Mouse (Mus musculus) ES-E14 (cell line): ENCODE measurements at regions not wholly inside any gene's neighbourhood (a gene's known extent, or its start where the extent isn't known, plus 50 kb on each side); places are given as distances from the start of the nearest gene placed in this dataset.

Experiments
- DNase-seq: peaks from one replicate; pipeline ENCODE4 v3.0.0-alpha.2; 2013; ENCODE audit warnings: low read depth, low spot score
- H3K27ac ChIP-seq: 2 replicates; pipeline ENCODE4 v1.5.1; 2012; ENCODE audit warnings: low read depth, mild to moderate bottlenecking, low read length, moderate library complexity, mixed read lengths; ENCODE audit not compliant: poor library complexity, insufficient read depth, severe bottlenecking
- H3K36me3 ChIP-seq: 2 replicates; pipeline ENCODE4 v1.6.1; 2012; ENCODE audit warnings: mild to moderate bottlenecking, low read length, moderate library complexity, mixed read lengths; ENCODE audit not compliant: control insufficient read depth, poor library complexity, insufficient read depth, severe bottlenecking
- H3K4me1 ChIP-seq, 2 experiments: fragments of 150-350 bp in 1 of 2; sonication (generic) in 1 of 2; 2 replicates each; pipeline ENCODE4 v1.6.1; 2012; ENCODE audit warnings: low read length in 2 of 2, mild to moderate bottlenecking in 1 of 2, mixed read lengths in 1 of 2; ENCODE audit not compliant: control insufficient read depth in 2 of 2, insufficient read depth in 2 of 2, poor library complexity in 1 of 2
- H3K4me3 ChIP-seq, 2 experiments: fragments of 150-350 bp in 1 of 2; sonication (generic) in 1 of 2; 2 replicates each; pipeline ENCODE4 v1.5.1; 2012; ENCODE audit warnings: low read length in 2 of 2, low read depth in 1 of 2, mild to moderate bottlenecking in 1 of 2, mixed read lengths in 1 of 2; ENCODE audit not compliant: insufficient read depth in 1 of 2, poor library complexity in 1 of 2, severe bottlenecking in 1 of 2
- H3K9ac ChIP-seq: 2 replicates; pipeline ENCODE4 v1.6.1; 2012; ENCODE audit warnings: low read depth, mild to moderate bottlenecking, low read length, mixed read lengths; ENCODE audit not compliant: poor library complexity, insufficient read depth, severe bottlenecking
- H3K9me3 ChIP-seq: fragments of 150-350 bp; sonication (generic); 2 replicates; pipeline ENCODE4 v1.6.1; 2012; ENCODE audit warnings: low read depth, mild to moderate bottlenecking, low read length; ENCODE audit not compliant: control insufficient read depth, insufficient read depth
- CHD2 ChIP-seq: IDR thresholded peaks from 2 replicates; pipeline ENCODE4 v1.6.1; 2014; ENCODE audit warnings: mild to moderate bottlenecking, low read depth, low read length, inconsistent platforms
- HCFC1 ChIP-seq: IDR thresholded peaks from 2 replicates; pipeline ENCODE4 v1.6.1; 2012; ENCODE audit warnings: low read length, inconsistent platforms, borderline replicate concordance; ENCODE audit not compliant: insufficient read depth
- MAFK ChIP-seq: IDR thresholded peaks from 2 replicates; pipeline ENCODE4 v1.6.1; 2014; ENCODE audit warnings: mild to moderate bottlenecking, low read depth, low read length, inconsistent platforms; ENCODE audit not compliant: insufficient read depth
- ZC3H11A ChIP-seq: IDR thresholded peaks from 2 replicates; pipeline ENCODE4 v1.6.1; 2012; ENCODE audit warnings: low read depth, mild to moderate bottlenecking, inconsistent platforms, low read length, borderline replicate concordance
- ZNF384 ChIP-seq: IDR thresholded peaks from 2 replicates; pipeline ENCODE4 v1.6.1; 2012; ENCODE audit warnings: low read depth, low read length, inconsistent platforms
- in situ Hi-C, 2 experiments: fragments of 600-800 bp; cut with MboI; formaldehyde crosslinking; loops; one replicate each; pipeline ENCODE4 v1.15.1; 2025; ENCODE audit warnings: low sequenced_read_pairs in 2 of 2, inconsistent platforms in 1 of 2; ENCODE audit not compliant: unreplicated experiment in 2 of 2

- H3K36me3 ChIP-seq: no peaks in the 10 kb centered on the region
- H3K4me1 ChIP-seq: no peaks in the 10 kb centered on the region
- H3K27ac ChIP-seq: no peak overlapping the region
- DNase-seq: no peak
- no peak for TF ChIP-seq ZC3H11A
- no peak for TF ChIP-seq ZNF384
- no peak for TF ChIP-seq CHD2
- no peak for TF ChIP-seq MAFK
- no peak for TF ChIP-seq HCFC1
- no peak overlapping the region for H3K4me3 ChIP-seq
- no peak overlapping the region for H3K9ac ChIP-seq
- in situ Hi-C loops: no loop called here
- H3K9me3 ChIP-seq: no peaks in the 10 kb centered on the region
Observed at GRCm38 (mm10) chr12:94283572-94283971, 1408.5 kb upstream of the Flrt2 start.

- Histone ChIP-seq H3K4me1 (no peaks in the 10 kb centered on the region), H3K4me3 (no peak overlapping the region), H3K27ac (no peak overlapping the region), H3K9me3 (no peaks in the 10 kb centered on the region), H3K9ac (no peak overlapping the region), H3K36me3 (no peaks in the 10 kb centered on the region)
- in situ Hi-C loops: no loop called here
- TF ChIP-seq HCFC1 (no peak), MAFK (no peak), CHD2 (no peak), ZNF384 (no peak), ZC3H11A (no peak)
- no peak for DNase-seq
Observed at GRCm38 (mm10) chr12:94297864-94298263, 1394.2 kb upstream of the Flrt2 start.

- H3K9me3 ChIP-seq: no peaks in the 10 kb centered on the region
- in situ Hi-C loops: no loop called here
- no peak for DNase-seq
- no peak for TF ChIP-seq MAFK
- no peak for TF ChIP-seq CHD2
- TF ChIP-seq ZC3H11A: no peak
- TF ChIP-seq HCFC1: no peak
- no peak for TF ChIP-seq ZNF384
- H3K9ac ChIP-seq: no peak overlapping the region
- H3K36me3 ChIP-seq: no peaks in the 10 kb centered on the region
- H3K4me1 ChIP-seq: no peaks in the 10 kb centered on the region
- no peak overlapping the region for H3K27ac ChIP-seq
- no peak overlapping the region for H3K4me3 ChIP-seq
Observed at GRCm38 (mm10) chr12:94332351-94332750, 1359.7 kb upstream of the Flrt2 start.

GRCm38 (mm10) chr12:94334671-94335070 lies 1357.4 kb upstream of the Flrt2 start:
- no peaks in the 10 kb centered on the region for H3K4me1 ChIP-seq
- H3K27ac ChIP-seq: no peak overlapping the region
- TF ChIP-seq MAFK (no peak), HCFC1 (no peak), CHD2 (no peak), ZNF384 (no peak), ZC3H11A (no peak)
- H3K9me3 ChIP-seq: no peaks in the 10 kb centered on the region
- no peaks in the 10 kb centered on the region for H3K36me3 ChIP-seq
- DNase-seq: no peak
- H3K4me3 ChIP-seq: no peak overlapping the region
- no peak overlapping the region for H3K9ac ChIP-seq
- in situ Hi-C loops: no loop called here

GRCm38 (mm10) chr12:94349623-94350156 lies 1342.3 kb upstream of the Flrt2 start:
- no peak for TF ChIP-seq CHD2
- TF ChIP-seq ZNF384: no peak
- no peak for TF ChIP-seq MAFK
- no peak for TF ChIP-seq ZC3H11A
- no peak for TF ChIP-seq HCFC1

More at GRCm38 (mm10) chr12:94349623-94350156, 1342.3 kb upstream of the Flrt2 start:
- H3K9me3 ChIP-seq: no peaks in the 10 kb centered on the region
- in situ Hi-C loops: no loop called here
- H3K9ac ChIP-seq: no peak overlapping the region
- no peak for DNase-seq
- H3K4me1 ChIP-seq: no peaks in the 10 kb centered on the region
- no peak overlapping the region for H3K27ac ChIP-seq
- H3K4me3 ChIP-seq: no peak overlapping the region
- no peaks in the 10 kb centered on the region for H3K36me3 ChIP-seq
